Mouse (Mus musculus) midbrain, embryonic 15.5 days (tissue): ENCODE measurements around the gene Mroh3. TPM values are rescaled to one million over a fixed set of nuclear protein-coding genes. Genes with fewer than 3 reads are reported as not detected.
A peak's percentile ranks its signal among the peaks of the same experiment; 100 is the strongest.

Source experiments
- ATAC-seq: fragments of 200-750 bp; cut with Nextera tagmentation; replicated peaks from 2 replicates; pipeline ENCODE4 v1.8.0; 2017; ENCODE audit warnings: moderate TSS enrichment
- H3K27ac ChIP-seq: fragments of 300-500 bp; sonication (generic); 2 replicates; pipeline ENCODE4 v1.5.1; 2015; ENCODE audit warnings: mild to moderate bottlenecking, inconsistent platforms
- H3K27me3 ChIP-seq: fragments of 300-500 bp; sonication (generic); replicated peaks from 2 replicates; pipeline ENCODE4 v1.6.1; 2015; ENCODE audit warnings: inconsistent platforms
- H3K36me3 ChIP-seq: fragments of 300-500 bp; sonication (generic); replicated peaks from 2 replicates; pipeline ENCODE4 v1.6.1; 2015; ENCODE audit warnings: inconsistent platforms
- H3K4me1 ChIP-seq: fragments of 300-500 bp; sonication (generic); 2 replicates; pipeline ENCODE4 v1.6.1; 2015; ENCODE audit warnings: inconsistent platforms
- H3K4me2 ChIP-seq: fragments of 300-500 bp; sonication (generic); 2 replicates; pipeline ENCODE4 v1.6.1; 2015; ENCODE audit warnings: inconsistent platforms, mild to moderate bottlenecking, moderate library complexity
- H3K4me3 ChIP-seq: fragments of 300-500 bp; sonication (generic); 2 replicates; pipeline ENCODE4 v1.5.1; 2015; ENCODE audit warnings: mild to moderate bottlenecking, inconsistent platforms
- H3K9ac ChIP-seq: fragments of 300-500 bp; sonication (generic); 2 replicates; pipeline ENCODE4 v1.6.1; 2015; ENCODE audit warnings: mild to moderate bottlenecking, inconsistent platforms
- H3K9me3 ChIP-seq: fragments of 300-500 bp; sonication (generic); 2 replicates; pipeline ENCODE4 v1.6.1; 2016; ENCODE audit warnings: inconsistent platforms
- WGBS: fragments of 180-500 bp; shearing (Covaris S2); methylation state at CpG from one replicate; pipeline ENCODE4 v1.1.7; 2015; ENCODE audit warnings: mixed read lengths; 5-methylcytosine and 5-hydroxymethylcytosine counted together
- polyA plus RNA-seq: library from polyadenylated mRNA; unstranded; fragments of >200 nt; fragmentation: Nextera tagmentation; extraction: Ambion mirVana; gene quantifications from 2 replicates; pipeline ENCODE4 v1.2.1, GENCODE M21; 2015

Mroh3 gene
- not detected in 2 replicates for polyA plus RNA-seq

DNA sequence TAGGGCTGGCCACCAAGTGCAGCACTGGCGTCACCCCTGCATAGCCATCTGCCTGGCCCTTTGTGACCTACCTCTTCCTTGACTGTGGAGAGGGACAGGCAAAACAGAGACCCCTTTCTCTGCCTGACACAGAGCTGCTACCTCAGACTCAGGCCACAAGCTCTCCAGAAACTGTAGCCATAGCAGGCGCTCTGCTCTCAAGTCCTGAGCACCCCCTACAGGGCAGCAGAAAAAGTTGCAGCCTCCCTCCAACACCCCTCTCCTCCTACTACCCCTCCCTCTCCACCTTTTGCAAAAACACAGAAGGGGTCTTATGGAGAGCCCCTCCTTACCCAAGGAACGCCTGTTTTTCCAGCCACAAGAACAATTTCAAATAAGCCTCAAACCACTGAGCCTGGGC, at the start of gene Mroh3:
TSS of gene Mroh3 (minus strand) at position 26 of the 400 bp plus-strand sequence.
- Histone ChIP-seq H3K4me2 (no peak within 1 kb of the TSS), H3K4me1 (no peaks in the 10 kb centered on the region), H3K27me3 (no peaks in the 10 kb centered on the region), H3K36me3 (no peaks in the 10 kb centered on the region), H3K4me3 (no peak within 1 kb of the TSS), H3K9me3 (no peaks in the 10 kb centered on the region), H3K27ac (no peak within 1 kb of the TSS), H3K9ac (no peak within 1 kb of the TSS)
- peak; percentile 62; the same call in 1 of the 2 replicates for ATAC-seq
- 40% methylated on average over 3 of the region's 3 CpGs for WGBS

DNA sequence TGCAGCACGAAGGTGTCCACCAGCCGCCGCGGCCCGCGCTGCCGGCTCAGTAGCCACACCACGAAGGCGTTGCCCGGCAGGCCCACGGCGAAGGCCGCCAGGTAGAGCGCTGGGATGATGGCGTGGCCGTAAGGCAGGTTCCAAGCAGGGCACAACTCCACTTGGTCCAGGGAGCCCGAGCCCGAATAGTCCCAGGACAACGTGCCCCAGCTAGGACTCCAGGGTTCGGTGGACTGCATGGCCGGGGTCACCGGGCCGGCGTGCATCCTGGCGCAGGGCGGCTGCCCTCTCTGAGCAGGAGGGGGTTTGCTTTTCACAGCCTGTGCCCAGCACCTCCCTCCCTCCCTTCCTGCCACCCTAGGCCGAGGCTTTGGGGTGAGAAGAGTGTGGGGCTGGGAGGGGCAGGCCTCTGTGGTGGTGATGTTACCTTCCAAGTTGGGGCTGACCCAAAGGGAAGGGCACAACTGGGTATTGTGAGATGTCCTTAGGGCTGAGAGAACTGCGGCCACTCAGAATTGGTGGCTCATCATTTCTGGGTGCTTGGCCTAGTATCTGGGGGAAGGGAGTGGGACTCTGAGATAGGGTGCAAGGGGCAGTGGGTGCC, 48.1 kb upstream of the Mroh3 start, which contains the start of gene Gpr25:
TSS of gene Gpr25 (minus strand) at position 239 of the 604 bp plus-strand sequence.
- WGBS: 8% methylated on average over 28 of the region's 28 CpGs
- peak within 1 kb of the TSS; percentile 66 for H3K27ac ChIP-seq
- peaks cover 58% of the 10 kb centered on the region for H3K27me3 ChIP-seq
- peak within 1 kb of the TSS; percentile 57 for H3K4me3 ChIP-seq
- peaks cover 16% of the 10 kb centered on the region for H3K4me1 ChIP-seq
- H3K9me3 ChIP-seq: no peaks in the 10 kb centered on the region
- H3K4me2 ChIP-seq: peak within 1 kb of the TSS; percentile 93
- ATAC-seq: peak; percentile 67
- H3K9ac ChIP-seq: peak within 1 kb of the TSS; percentile 59
- no peaks in the 10 kb centered on the region for H3K36me3 ChIP-seq

DNA sequence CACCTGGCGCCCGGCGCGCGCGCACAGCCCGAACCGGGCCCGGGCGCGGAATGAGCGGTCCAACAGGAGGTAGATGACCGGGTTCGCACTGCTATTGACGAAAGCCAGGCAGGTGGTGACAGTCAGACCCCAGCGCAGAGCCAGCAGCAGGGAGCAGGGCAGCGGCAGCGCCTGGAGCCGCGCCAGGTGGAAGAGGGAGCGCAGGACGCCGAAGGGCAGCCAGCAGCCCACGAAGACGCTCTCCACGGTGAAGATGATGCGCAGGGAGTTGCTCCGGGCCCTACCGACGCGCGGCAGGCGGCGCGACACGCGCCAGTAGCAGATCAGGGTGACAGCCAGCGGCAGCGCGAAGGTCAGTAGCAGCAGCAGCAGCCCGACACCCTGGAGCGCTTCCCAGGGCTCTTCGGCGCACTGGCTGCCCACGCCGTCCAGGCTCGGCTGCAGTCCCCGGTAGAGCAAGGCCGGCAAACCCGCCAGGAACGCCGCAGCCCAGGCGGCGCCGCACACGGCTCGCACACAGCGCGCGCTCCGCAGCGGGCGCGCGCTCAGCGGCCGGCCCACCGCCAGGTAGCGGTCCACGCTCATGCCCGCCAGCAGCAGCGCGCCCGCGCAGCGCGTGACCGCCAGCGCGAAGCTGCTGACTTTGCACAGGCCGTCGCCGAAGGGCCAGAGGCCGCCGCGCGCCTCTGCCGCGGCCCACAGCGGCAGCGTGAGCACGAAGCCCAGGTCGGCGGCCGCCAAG, 47.4 kb upstream of the Mroh3 start:
- peak overlapping the region; percentile 93 for H3K4me2 ChIP-seq
- peak overlapping the region; percentile 59 for H3K9ac ChIP-seq
- H3K4me1 ChIP-seq: peaks cover 16% of the 10 kb centered on the region
- H3K9me3 ChIP-seq: no peaks in the 10 kb centered on the region
- under 1% methylated on average over 93 of the region's 95 CpGs for WGBS
- H3K4me3 ChIP-seq: peak overlapping the region; percentile 57
- peaks cover 55% of the 10 kb centered on the region for H3K27me3 ChIP-seq
- H3K36me3 ChIP-seq: no peaks in the 10 kb centered on the region
- ATAC-seq: peak; percentile 88
- H3K27ac ChIP-seq: peak overlapping the region; percentile 66

GRCm38 (mm10) chr1:136259543-136259892, 46.9 kb upstream of the Mroh3 start:
- Histone ChIP-seq H3K9ac (peak overlapping the region; percentile 59), H3K4me1 (peaks cover 16% of the 10 kb centered on the region), H3K4me3 (peak overlapping the region; percentile 57), H3K36me3 (no peaks in the 10 kb centered on the region), H3K27me3 (peaks cover 54% of the 10 kb centered on the region), H3K9me3 (no peaks in the 10 kb centered on the region), H3K27ac (peak overlapping the region; percentile 66; the same call in 1 of the 2 replicates), H3K4me2 (peak overlapping the region; percentile 93)
- 2% methylated on average over 16 of the region's 16 CpGs for WGBS
- no peak; the same call in 1 of the 2 replicates for ATAC-seq

GRCm38 (mm10) chr1:136258495-136258894, 45.9 kb upstream of the Mroh3 start:
- Histone ChIP-seq H3K27me3 (peaks cover 52% of the 10 kb centered on the region), H3K36me3 (no peaks in the 10 kb centered on the region)
- WGBS: 72% methylated on average over 9 of the region's 9 CpGs

GRCm38 (mm10) chr1:136255657-136256056, 43.0 kb upstream of the Mroh3 start:
- Histone ChIP-seq H3K36me3 (no peaks in the 10 kb centered on the region), H3K9ac (no peak overlapping the region), H3K4me2 (no peak overlapping the region), H3K27ac (no peak overlapping the region), H3K9me3 (no peaks in the 10 kb centered on the region), H3K27me3 (peaks cover 30% of the 10 kb centered on the region), H3K4me3 (no peak overlapping the region), H3K4me1 (peaks cover 12% of the 10 kb centered on the region)
- ATAC-seq: no peak
- 55% methylated on average over 8 of the region's 8 CpGs for WGBS

More at GRCm38 (mm10) chr1:136258495-136258894, 45.9 kb upstream of the Mroh3 start:
- Histone ChIP-seq H3K27ac (no peak overlapping the region), H3K9ac (no peak overlapping the region), H3K4me3 (no peak overlapping the region), H3K4me2 (no peak overlapping the region), H3K9me3 (no peaks in the 10 kb centered on the region), H3K4me1 (peaks cover 16% of the 10 kb centered on the region)
- no peak for ATAC-seq

GRCm38 (mm10) chr1:136255174-136255573, 42.5 kb upstream of the Mroh3 start:
- 41% methylated on average over 6 of the region's 6 CpGs for WGBS
- Histone ChIP-seq H3K4me3 (no peak overlapping the region), H3K36me3 (no peaks in the 10 kb centered on the region), H3K27ac (no peak overlapping the region), H3K4me1 (peaks cover 9% of the 10 kb centered on the region), H3K9ac (no peak overlapping the region), H3K4me2 (no peak overlapping the region), H3K27me3 (peaks cover 30% of the 10 kb centered on the region), H3K9me3 (no peaks in the 10 kb centered on the region)
- ATAC-seq: no peak

DNA sequence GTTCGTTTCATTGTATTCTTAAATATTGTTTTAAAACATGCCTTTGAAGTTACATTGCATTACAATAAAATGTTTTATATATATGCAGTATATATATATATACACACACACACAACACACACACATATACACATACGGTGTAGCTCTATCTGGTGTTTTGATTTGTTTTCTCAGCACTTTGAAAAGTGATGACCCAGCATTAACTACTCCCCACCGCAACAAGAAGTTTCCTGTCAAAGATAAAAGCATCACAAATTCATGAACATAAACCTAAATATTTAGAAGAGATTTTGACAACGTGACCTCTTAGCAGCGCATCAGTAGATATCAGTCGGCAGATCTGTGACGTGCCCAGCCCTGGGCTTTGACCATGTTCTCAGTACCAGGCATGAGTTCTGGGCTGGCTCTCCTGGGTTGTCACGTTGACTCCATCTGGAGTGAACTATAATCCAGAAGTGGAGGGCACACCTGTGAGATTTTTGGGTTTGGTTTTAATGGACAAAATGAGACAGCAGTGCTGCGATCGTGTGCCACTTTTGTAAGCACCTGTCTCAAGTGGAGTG, 42.0 kb upstream of the Mroh3 start:
- Histone ChIP-seq H3K27ac (no peak overlapping the region), H3K27me3 (peaks cover 25% of the 10 kb centered on the region), H3K4me3 (no peak overlapping the region), H3K36me3 (no peaks in the 10 kb centered on the region), H3K4me2 (no peak overlapping the region), H3K9ac (no peak overlapping the region), H3K4me1 (peaks cover 4% of the 10 kb centered on the region), H3K9me3 (no peaks in the 10 kb centered on the region)
- 87% methylated on average over 10 of the region's 10 CpGs for WGBS
- no peak for ATAC-seq

DNA sequence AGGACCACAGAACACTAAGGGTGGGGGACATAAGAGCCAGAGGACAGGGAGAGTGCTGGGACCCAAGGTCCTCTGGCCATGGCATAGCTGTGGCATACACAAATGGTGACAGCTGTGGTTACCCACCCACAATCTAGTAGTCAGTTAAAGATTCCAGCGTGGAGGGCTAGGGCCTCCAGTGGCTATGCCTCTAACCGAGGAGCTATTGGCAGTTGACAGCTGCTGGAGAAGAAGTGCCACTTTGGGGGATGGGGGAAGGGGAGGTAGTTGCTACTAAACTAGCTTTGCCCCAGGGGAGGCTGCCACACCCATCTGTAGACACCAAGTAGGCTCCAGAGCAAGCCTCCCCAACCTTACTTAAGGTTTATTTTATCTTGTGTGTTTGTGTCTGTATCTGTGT, 40.8 kb upstream of the Mroh3 start:
- Histone ChIP-seq H3K9ac (no peak overlapping the region), H3K36me3 (no peaks in the 10 kb centered on the region), H3K4me1 (no peaks in the 10 kb centered on the region), H3K4me3 (no peak overlapping the region), H3K4me2 (no peak overlapping the region), H3K27me3 (peaks cover 15% of the 10 kb centered on the region), H3K27ac (no peak overlapping the region), H3K9me3 (no peaks in the 10 kb centered on the region)
- ATAC-seq: no peak
- 47% methylated on average over 2 of the region's 2 CpGs for WGBS

GRCm38 (mm10) chr1:136249662-136250061, 37.0 kb upstream of the Mroh3 start:
- Histone ChIP-seq H3K4me2 (no peak overlapping the region), H3K9ac (no peak overlapping the region), H3K4me3 (no peak overlapping the region), H3K9me3 (no peaks in the 10 kb centered on the region), H3K27ac (no peak overlapping the region), H3K36me3 (no peaks in the 10 kb centered on the region), H3K27me3 (0 out of 2 replicates have a peak, but pooled peaks cover 7% of the 10 kb centered on the region), H3K4me1 (no peaks in the 10 kb centered on the region)
- no peak for ATAC-seq
- WGBS: 66% methylated on average over 5 of the region's 5 CpGs

DNA sequence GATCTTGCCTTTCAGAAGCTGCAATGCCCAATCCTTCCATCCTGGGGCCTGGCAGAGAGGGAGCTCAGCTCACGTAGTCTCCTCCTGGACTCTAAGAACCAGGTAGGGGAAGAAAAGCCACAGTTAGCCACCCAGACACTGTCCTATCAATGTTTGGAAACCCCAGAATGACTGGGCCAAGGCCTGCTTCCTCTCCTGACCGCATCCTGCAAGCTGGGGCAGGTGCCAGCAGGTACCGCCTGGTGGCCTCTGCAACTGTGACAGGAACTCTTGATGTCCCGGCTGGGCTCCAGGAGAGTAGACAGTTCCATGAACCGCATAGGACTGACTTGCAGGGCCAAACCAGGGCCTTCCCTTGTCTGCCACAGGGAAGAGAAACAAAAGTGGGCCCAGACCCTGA, 34.8 kb upstream of the Mroh3 start:
- Histone ChIP-seq H3K4me2 (no peak overlapping the region), H3K36me3 (no peaks in the 10 kb centered on the region), H3K4me3 (no peak overlapping the region), H3K27ac (no peak overlapping the region), H3K9ac (no peak overlapping the region), H3K9me3 (no peaks in the 10 kb centered on the region), H3K27me3 (0 out of 2 replicates have a peak, but pooled peaks cover 7% of the 10 kb centered on the region), H3K4me1 (no peaks in the 10 kb centered on the region)
- 91% methylated on average over 5 of the region's 5 CpGs for WGBS
- ATAC-seq: no peak

- no peak for ATAC-seq
- H3K4me3 ChIP-seq: no peak overlapping the region
Observed at GRCm38 (mm10) chr1:136244469-136244868, 31.8 kb upstream of the Mroh3 start.

More at GRCm38 (mm10) chr1:136244469-136244868, 31.8 kb upstream of the Mroh3 start:
- Histone ChIP-seq H3K27me3 (0 out of 2 replicates have a peak, but pooled peaks cover 7% of the 10 kb centered on the region), H3K4me2 (no peak overlapping the region), H3K4me1 (no peaks in the 10 kb centered on the region), H3K36me3 (no peaks in the 10 kb centered on the region), H3K27ac (no peak overlapping the region), H3K9ac (no peak overlapping the region), H3K9me3 (no peaks in the 10 kb centered on the region)
- 93% methylated on average over 5 of the region's 5 CpGs for WGBS
